ENCODE assay signal across 31 mouse cellular contexts in the genomic region with DNA sequence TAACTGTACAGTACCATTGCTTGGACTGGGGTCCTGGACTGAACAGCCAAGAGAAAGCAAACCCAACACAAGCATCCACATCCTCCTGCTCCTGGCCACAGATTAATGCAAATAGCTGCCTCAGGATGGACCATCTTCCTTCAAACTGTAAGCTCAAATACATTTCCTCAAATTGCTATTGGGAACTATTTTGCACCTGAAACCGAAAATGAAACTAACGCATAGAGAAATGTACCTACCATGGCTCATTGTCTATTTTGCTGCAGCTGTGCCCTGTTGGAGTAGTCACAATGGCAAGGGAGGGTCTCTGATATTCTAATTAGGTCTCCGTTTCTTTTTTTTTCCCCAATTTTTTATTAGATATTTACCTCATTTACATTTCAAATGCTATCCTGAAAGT. TPM values are rescaled to one million over a fixed set of nuclear protein-coding genes. Genes with fewer than 3 reads are reported as not detected.
DNase-seq lines count a peak whose midpoint lies in the region; ATAC-seq and TF ChIP-seq lines count a peak whose summit lies in the region.
"Had no signal": no experiment of that assay in that cellular context is flagged by ENCODE, and none has a peak within 500 bp of the region (broad histone marks: within the 10 kb centered on the region; RNA-seq: fewer than 3 reads in every experiment).

No protein-coding gene starts in this region.

- TF ChIP-seq CTCF in cerebellum, adult 2 months (IDR thresholded peaks at IDR 0.05; ENCODE audit: borderline replicate concordance, insufficient read depth, low read depth, low read length), result no peak
- no peak for TF ChIP-seq CTCF in thymus, adult 2 months (IDR thresholded peaks at IDR 0.05; ENCODE audit: borderline replicate concordance, control insufficient read depth, extremely low read depth, insufficient read depth, low read length, poor library complexity)

- peak; percentile 62 for ATAC-seq in CD4-positive, CD25-positive, alpha-beta regulatory T cell, adult 4 months
- ATAC-seq in granulocyte monocyte progenitor cell, adult 5-6 weeks (replicated peaks; ENCODE audit: poor library complexity, severe bottlenecking), result 0 out of 2 replicates have a peak, but pooled peaks have one; percentile 25
- ATAC-seq: forebrain, embryonic 14.5 days; forebrain, postnatal 0 days; hindbrain, postnatal 0 days; intestine, embryonic 15.5 days had no signal

- H3K79me2 ChIP-seq in myocyte (ENCODE audit: control insufficient read depth, insufficient read depth), result no peaks in the 10 kb centered on the region

- peak overlapping the region; percentile 12 for H3K4me2 ChIP-seq in myocyte (ENCODE audit: low read depth)
- H3K4me2 ChIP-seq: embryonic facial prominence, embryonic 12.5 days; embryonic facial prominence, embryonic 15.5 days; heart, embryonic 12.5 days; heart, embryonic 15.5 days; hindbrain, embryonic 14.5 days; intestine, embryonic 15.5 days had no signal

- no peak overlapping the region for H3K4me3 ChIP-seq in myocyte
- no peak overlapping the region for H3K4me3 ChIP-seq in cerebellum, adult 2 months (replicated peaks; ENCODE audit: insufficient read depth, low read depth, low read length)
- no peak overlapping the region for H3K4me3 ChIP-seq in thymus, adult 2 months (ENCODE audit: control insufficient read depth, insufficient read depth, low read length)
- H3K4me3 ChIP-seq: embryonic facial prominence, embryonic 12.5 days; embryonic facial prominence, embryonic 15.5 days; gastrocnemius, adult 2 months; heart, embryonic 12.5 days; heart, embryonic 15.5 days; intestine, embryonic 15.5 days had no signal

- no peaks in the 10 kb centered on the region for H3K27me3 ChIP-seq in myocyte (ENCODE audit: control insufficient read depth, insufficient read depth, insufficient read length)
- H3K27me3 ChIP-seq in cerebellum, adult 2 months (ENCODE audit: control insufficient read depth, insufficient read depth, low read length), result no peaks in the 10 kb centered on the region
- no peaks in the 10 kb centered on the region for H3K27me3 ChIP-seq in thymus, adult 2 months (ENCODE audit: control insufficient read depth, insufficient read depth, low read length)
- H3K27me3 ChIP-seq: embryonic facial prominence, embryonic 12.5 days; embryonic facial prominence, embryonic 15.5 days; heart, embryonic 12.5 days; heart, embryonic 15.5 days; intestine, embryonic 15.5 days had no signal

- H3K4me1 ChIP-seq in cerebellum, adult 2 months (ENCODE audit: control insufficient read depth, insufficient read depth, low read length), result no peaks in the 10 kb centered on the region
- H3K4me1 ChIP-seq in thymus, adult 2 months (replicated peaks; ENCODE audit: control insufficient read depth, insufficient read depth, low read length), result no peaks in the 10 kb centered on the region
- H3K4me1 ChIP-seq: embryonic facial prominence, embryonic 12.5 days; embryonic facial prominence, embryonic 15.5 days; heart, embryonic 12.5 days; heart, embryonic 15.5 days; intestine, embryonic 15.5 days had no signal

- H3K36me3 ChIP-seq in myocyte (ENCODE audit: control insufficient read depth, insufficient read depth), result no peaks in the 10 kb centered on the region
- H3K36me3 ChIP-seq in thymus, adult 2 months (ENCODE audit: control insufficient read depth, insufficient read depth, low read length), result no peaks in the 10 kb centered on the region
- H3K36me3 ChIP-seq: embryonic facial prominence, embryonic 12.5 days; embryonic facial prominence, embryonic 15.5 days; heart, embryonic 12.5 days; heart, embryonic 15.5 days; intestine, embryonic 15.5 days had no signal

- H3ac ChIP-seq in myocyte (ENCODE audit: control insufficient read depth, insufficient read length), result no peak overlapping the region

- no peak for TF ChIP-seq POLR2A in myocyte (IDR thresholded peaks at IDR 0.05; ENCODE audit: insufficient read length, low read depth)
- TF ChIP-seq POLR2A in cerebellum, adult 2 months (IDR thresholded peaks at IDR 0.05; ENCODE audit: borderline replicate concordance, insufficient read depth, low read length), result no peak
- TF ChIP-seq POLR2A in thymus, adult 2 months (IDR thresholded peaks at IDR 0.05; ENCODE audit: control insufficient read depth, extremely low read depth, insufficient read depth, low read length, poor library complexity), result no peak

- WGBS in cerebellum, adult 2 months, result 89% methylated on average over 3 of the region's 3 CpGs
- 95% methylated on average over 3 of the region's 3 CpGs for WGBS in thymus, adult 2 months

- peak; percentile 63 for DNase-seq in A20 (ENCODE audit: low read depth, low spot score)
- no peak for DNase-seq in cerebellum, adult 2 months
- DNase-seq in thymus, adult 2 months, result no peak
- no peak for DNase-seq in spleen, postnatal 36 days (ENCODE audit: low spot score in 2 of 2)
- no peak for DNase-seq in testis, postnatal 10 days (ENCODE audit: low spot score)
- DNase-seq: adrenal gland, adult 8-10 months; adrenal gland, postnatal 36 days; B cell, adult 2 months; cerebellum, adult 18-20 months; cerebellum, adult 9-11 months; cerebellum, postnatal 25 days; forebrain, postnatal 0 days; gastrocnemius, adult 2 months; gastrocnemius, postnatal 14 days; heart, adult 18-20 months; heart, postnatal 10 days; heart, postnatal 4 days had no signal

- H3K27ac ChIP-seq in cerebellum, adult 2 months (ENCODE audit: insufficient read depth, low read length), result no peak overlapping the region
- H3K27ac ChIP-seq in thymus, adult 2 months (ENCODE audit: control insufficient read depth, insufficient read depth, low read length), result no peak overlapping the region
- H3K27ac ChIP-seq: embryonic facial prominence, embryonic 12.5 days; embryonic facial prominence, embryonic 15.5 days; gastrocnemius, adult 2 months; heart, embryonic 15.5 days; hindbrain, embryonic 14.5 days; hindbrain, postnatal 0 days; intestine, embryonic 15.5 days had no signal

TF ChIP-seq in myocyte, 11 proteins besides CTCF, POLR2A, EP300 and RAD21:
- no peak for TF ChIP-seq MAX (IDR thresholded peaks at IDR 0.05; ENCODE audit: low read depth)
- no peak for TF ChIP-seq REST (IDR thresholded peaks at IDR 0.05; ENCODE audit: insufficient read depth, insufficient read length)
- TF ChIP-seq CEBPB (IDR thresholded peaks at IDR 0.05; ENCODE audit: insufficient read depth, poor library complexity, severe bottlenecking), result no peak
- TF ChIP-seq E2F4 (IDR thresholded peaks at IDR 0.05; ENCODE audit: insufficient read depth), result no peak
- TF ChIP-seq USF1 (IDR thresholded peaks at IDR 0.05; ENCODE audit: low read depth), result no peak
- no peak for TF ChIP-seq MYOG (IDR thresholded peaks at IDR 0.05; ENCODE audit: control insufficient read depth in 1 of 3, insufficient read depth in 1 of 3, insufficient read length in 2 of 3, low read depth in 2 of 3)
- no peak for TF ChIP-seq POLR2AphosphoS2 (IDR thresholded peaks at IDR 0.05; ENCODE audit: insufficient read length, low read depth)
- no peak for TF ChIP-seq TCF12 (IDR thresholded peaks at IDR 0.05; ENCODE audit: insufficient read depth, poor library complexity, severe bottlenecking)
- no peak for TF ChIP-seq MYOD1 (IDR thresholded peaks at IDR 0.05; ENCODE audit: control insufficient read depth in 1 of 3, insufficient read length in 2 of 3, low read depth in 2 of 3)
- TF ChIP-seq TCF3 (IDR thresholded peaks at IDR 0.05; ENCODE audit: insufficient read length, low read depth), result no peak
- TF ChIP-seq SRF (IDR thresholded peaks at IDR 0.05; ENCODE audit: control insufficient read depth, insufficient read length, low read depth), result no peak

RNA-seq across cellular contexts. Expression of a gene that starts 11.9 kb away (rescaled TPM):
- 1 to 10 TPM; 6.3 to 7.3 TPM for polyA plus RNA-seq in CD4-positive, CD25-positive, alpha-beta regulatory T cell, adult 4 months (2017; shearing (Covaris generic))
- not detected in 2 replicates for total RNA-seq in granulocyte monocyte progenitor cell, adult 5-6 weeks (2014; fragmentation: Nextera tagmentation)
- not detected in 2 replicates for total RNA-seq in granulocyte monocyte progenitor cell, adult 5-6 weeks (2017)
- polyA plus RNA-seq in myocyte (2012; fragmentation: generic; extraction: Trizol), result not detected
- 0.70 and 0.77 TPM in 2 replicates for polyA plus RNA-seq in cerebellum, adult 2 months (2012; rRNA removed)
- 6.5 and 7.1 TPM in 2 replicates for polyA plus RNA-seq in thymus, adult 2 months (2012; rRNA removed)
- total RNA-seq: adrenal gland, adult 8-10 months; adrenal gland, postnatal 36 days; common myeloid progenitor, adult 5-6 weeks; gastrocnemius, postnatal 4 days; heart, postnatal 10 days; heart, postnatal 4 days; MEL had no signal
- polyA plus RNA-seq: forebrain, embryonic 14.5 days; heart, embryonic 12.5 days had no signal

RNA-seq across cellular contexts. Expression of a gene that starts 15.9 kb away (rescaled TPM):
- polyA plus RNA-seq in CD4-positive, CD25-positive, alpha-beta regulatory T cell, adult 4 months (2017; shearing (Covaris generic)), result 10 to 100 TPM; 41.5 to 52.1 TPM
- total RNA-seq in granulocyte monocyte progenitor cell, adult 5-6 weeks (2014; fragmentation: Nextera tagmentation), result not detected in 2 replicates
- total RNA-seq in granulocyte monocyte progenitor cell, adult 5-6 weeks (2017), result 0.52 and 3.5 TPM in 2 replicates
- polyA plus RNA-seq in myocyte (2012; fragmentation: generic; extraction: Trizol), result not detected
- 0.62 and 0.78 TPM in 2 replicates for polyA plus RNA-seq in cerebellum, adult 2 months (2012; rRNA removed)
- polyA plus RNA-seq in thymus, adult 2 months (2012; rRNA removed), result 10.7 and 15.3 TPM in 2 replicates
- total RNA-seq: MEL had no signal
